Mouse (Mus musculus): Measurements from ENCODE around the gene H13.

Gene H13

GRCm38 (mm10) chr2:152700725-152701124 is 31.5 kb downstream of the H13 start:
- no peak for DNase-seq (ENCODE audit: low read depth, low spot score)

- DNase-seq (ENCODE audit: low read depth, low spot score): no peak
Measured at GRCm38 (mm10) chr2:152703596-152704255, 34.5 kb downstream of the H13 start.

- DNase-seq (ENCODE audit: low read depth, low spot score): no peak
Measured at GRCm38 (mm10) chr2:152704256-152704605, 35.0 kb downstream of the H13 start.

GRCm38 (mm10) chr2:152704811-152705370 is 35.6 kb downstream of the H13 start:
- DNase-seq (ENCODE audit: low read depth, low spot score): no peak

GRCm38 (mm10) chr2:152705993-152706571 is 36.8 kb downstream of the H13 start:
- peak; percentile 30 for DNase-seq (ENCODE audit: low read depth, low spot score)

GRCm38 (mm10) chr2:152707186-152707585 is 37.9 kb downstream of the H13 start:
- DNase-seq (ENCODE audit: low read depth, low spot score): peak; percentile 14

GRCm38 (mm10) chr2:152707627-152708026 is 38.4 kb downstream of the H13 start:
- peak; percentile 87 for DNase-seq (ENCODE audit: low read depth, low spot score)

- DNase-seq (ENCODE audit: low read depth, low spot score): no peak
Measured at GRCm38 (mm10) chr2:152709066-152709465, 39.8 kb downstream of the H13 start.

- DNase-seq (ENCODE audit: low read depth, low spot score): no peak
Measured at GRCm38 (mm10) chr2:152716241-152716772, 47.0 kb downstream of the H13 start.

GRCm38 (mm10) chr2:152717652-152718051 is 48.4 kb downstream of the H13 start:
- DNase-seq (ENCODE audit: low read depth, low spot score): no peak

- DNase-seq (ENCODE audit: low read depth, low spot score): no peak
Measured at GRCm38 (mm10) chr2:152718076-152718475, 48.8 kb downstream of the H13 start.

- no peak for DNase-seq (ENCODE audit: low read depth, low spot score)
Measured at GRCm38 (mm10) chr2:152723651-152724331, 54.5 kb downstream of the H13 start.

GRCm38 (mm10) chr2:152724332-152724723 is 55.1 kb downstream of the H13 start:
- DNase-seq (ENCODE audit: low read depth, low spot score): no peak

- DNase-seq (ENCODE audit: low read depth, low spot score): no peak
Measured at GRCm38 (mm10) chr2:152725178-152725750, 56.0 kb downstream of the H13 start.

- no peak for DNase-seq (ENCODE audit: low read depth, low spot score)
Measured at GRCm38 (mm10) chr2:152726213-152726612, 57.0 kb downstream of the H13 start.

GRCm38 (mm10) chr2:152726751-152727335 is 57.6 kb downstream of the H13 start:
- DNase-seq (ENCODE audit: low read depth, low spot score): no peak

- DNase-seq (ENCODE audit: low read depth, low spot score): no peak
Measured at GRCm38 (mm10) chr2:152727795-152728510, 58.7 kb downstream of the H13 start.

GRCm38 (mm10) chr2:152728594-152728993 is 59.3 kb downstream of the H13 start:
- no peak for DNase-seq (ENCODE audit: low read depth, low spot score)

- DNase-seq (ENCODE audit: low read depth, low spot score): no peak
Measured at GRCm38 (mm10) chr2:152729013-152729635, 59.9 kb downstream of the H13 start.

- no peak for DNase-seq (ENCODE audit: low read depth, low spot score)
Measured at GRCm38 (mm10) chr2:152729636-152730020, 60.4 kb downstream of the H13 start.

- no peak for DNase-seq (ENCODE audit: low read depth, low spot score)
Measured at GRCm38 (mm10) chr2:152733201-152733600, 63.9 kb downstream of the H13 start.
